Comparison of ENCODE assay signal across 28 mouse cellular contexts in the genomic region with DNA sequence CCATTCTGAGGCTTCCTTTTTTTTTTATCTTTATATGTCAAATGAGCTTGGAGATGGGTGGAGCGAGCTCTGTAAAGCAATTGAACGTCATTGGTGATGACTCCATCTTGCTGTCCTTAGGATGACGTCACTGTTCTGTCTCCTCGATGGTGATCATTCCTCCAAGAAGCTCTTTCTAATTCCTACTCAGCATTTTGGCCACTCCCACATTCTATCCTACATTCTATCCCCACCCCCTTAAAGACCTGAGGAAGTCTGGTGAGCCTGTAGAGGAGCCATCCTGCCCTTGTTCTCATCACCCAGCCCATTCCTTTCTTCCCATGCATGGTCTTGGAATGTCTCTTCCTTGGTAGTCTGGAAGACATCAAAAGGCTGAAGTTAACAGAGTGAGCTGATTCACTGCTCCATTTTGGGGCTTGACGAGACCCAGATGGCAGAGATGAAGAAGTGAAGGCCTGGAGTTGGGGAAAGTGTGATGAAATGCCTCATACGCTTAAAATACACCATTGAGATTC. TPM values are rescaled to one million over a fixed set of nuclear protein-coding genes. Genes with fewer than 3 reads are reported as not detected.
"Had no signal": no experiment of that assay in that cellular context is flagged by ENCODE, and none has a peak within 500 bp of the region (broad histone marks: within the 10 kb centered on the region; RNA-seq: fewer than 3 reads in every experiment).

No protein-coding gene starts in this region.

- H3K4me2 ChIP-seq: limb, embryonic 12.5 days; limb, embryonic 15.5 days; liver, embryonic 11.5 days; lung, embryonic 14.5 days; midbrain, embryonic 12.5 days; neural tube, embryonic 13.5 days had no signal

- ATAC-seq: liver, postnatal 0 days; lung, postnatal 0 days; midbrain, embryonic 16.5 days had no signal

- H3K36me3 ChIP-seq: limb, embryonic 15.5 days; neural tube, embryonic 13.5 days had no signal

- H3K4me3 ChIP-seq: layer of hippocampus, adult 2 months; left cerebral cortex, adult 2 months; limb, embryonic 12.5 days; limb, embryonic 15.5 days; midbrain, embryonic 12.5 days; myocyte; neural tube, embryonic 13.5 days had no signal

- H3K27me3 ChIP-seq: limb, embryonic 12.5 days; limb, embryonic 15.5 days; midbrain, embryonic 12.5 days; neural tube, embryonic 13.5 days had no signal

- H3K27ac ChIP-seq: kidney, postnatal 0 days; layer of hippocampus, adult 2 months; left cerebral cortex, adult 2 months; limb, embryonic 12.5 days; limb, embryonic 15.5 days; liver, embryonic 14.5 days; macrophage; midbrain, embryonic 12.5 days; neural tube, embryonic 13.5 days had no signal

- DNase-seq: kidney, postnatal 25 days; layer of hippocampus, adult 9-11 months; layer of hippocampus, postnatal 36 days; left cerebral cortex, postnatal 4 days; liver, postnatal 0 days; lung, embryonic 14.5 days; retina, postnatal 1 day; right cerebral cortex, postnatal 25 days; thymus, adult 18-20 months; thymus, postnatal 36 days had no signal

- H3K9ac ChIP-seq: limb, embryonic 12.5 days; limb, embryonic 15.5 days; liver, embryonic 14.5 days; liver, postnatal 0 days; lung, embryonic 14.5 days; midbrain, embryonic 12.5 days; neural tube, embryonic 13.5 days had no signal

- H3K9me3 ChIP-seq: limb, embryonic 12.5 days; limb, embryonic 15.5 days; midbrain, embryonic 12.5 days; neural tube, embryonic 13.5 days had no signal

RNA-seq across cellular contexts. Expression of a gene that starts 5.1 kb away (rescaled TPM):
- total RNA-seq: monocyte, adult 5-6 weeks; neutrophil, adult 5-6 weeks had no signal
- polyA plus RNA-seq: macrophage had no signal

RNA-seq across cellular contexts. Expression of a gene that starts 24.4 kb away (rescaled TPM):
- total RNA-seq: megakaryocyte, adult 5-6 weeks; monocyte, adult 5-6 weeks; neutrophil, adult 5-6 weeks had no signal

RNA-seq across cellular contexts. Expression of a gene that starts 51.4 kb away (rescaled TPM):
- total RNA-seq: megakaryocyte, adult 5-6 weeks; monocyte, adult 5-6 weeks; neutrophil, adult 5-6 weeks had no signal
- polyA plus RNA-seq: liver, embryonic 14.5 days; liver, postnatal 0 days; myocyte had no signal

RNA-seq across cellular contexts. Expression of a gene that starts 56.1 kb away (rescaled TPM):
- total RNA-seq: layer of hippocampus, adult 2 months; layer of hippocampus, postnatal 36 days; left cerebral cortex, adult 2 months; left cerebral cortex, postnatal 10 days; left cerebral cortex, postnatal 4 days; monocyte, adult 5-6 weeks had no signal
- polyA plus RNA-seq: large intestine, adult 2 months; liver, embryonic 14.5 days; liver, postnatal 0 days; macrophage; midbrain, embryonic 16.5 days; myocyte; neural tube, embryonic 13.5 days had no signal
